Mouse (Mus musculus): Measurements from ENCODE around the gene Rbck1. TPM values are rescaled to one million over a fixed set of nuclear protein-coding genes. Genes with fewer than 3 reads are reported as not detected.

Rbck1 gene
- polyA plus RNA-seq (2012; rRNA removed), result 42.7 and 45.8 TPM in 2 replicates

DNA sequence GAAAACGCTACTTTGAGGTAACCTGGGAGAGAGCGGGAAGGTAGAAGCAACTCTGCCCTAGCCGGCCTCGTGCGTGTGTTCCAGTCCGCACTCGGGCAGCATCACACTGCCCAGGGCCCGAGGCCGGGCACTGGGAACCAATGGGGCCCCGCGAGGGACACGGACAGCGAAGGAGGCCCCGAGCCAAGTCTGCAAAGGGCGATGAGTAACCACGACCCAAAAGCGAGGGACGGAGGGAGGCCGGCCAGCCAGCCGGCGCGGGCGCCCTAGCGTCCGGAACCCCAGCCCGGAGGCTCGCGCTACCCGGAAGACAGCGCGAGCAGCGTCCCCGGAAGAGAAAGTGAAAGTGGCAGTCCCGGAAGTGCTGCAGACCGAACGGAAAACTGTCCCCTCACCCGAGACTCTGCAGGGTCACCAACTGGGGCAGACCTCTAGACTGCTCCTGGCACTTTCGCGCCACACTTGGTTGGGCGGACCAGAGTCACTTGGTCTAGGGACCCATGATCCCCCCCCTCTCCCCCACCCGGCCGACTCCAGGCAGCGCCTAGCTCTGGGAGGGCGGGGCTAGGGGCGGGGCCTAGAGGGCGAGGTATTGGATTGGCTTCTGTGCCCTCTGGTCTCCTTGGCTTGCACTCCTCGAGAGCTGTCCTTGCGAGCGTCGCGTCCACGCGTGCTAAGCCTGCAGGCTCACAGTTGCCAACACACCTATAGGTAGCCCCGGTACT is at the start of gene Rbck1:
Rbck1 (minus strand) TSS at position 553 of the 725 bp plus-strand sequence.

GRCm38 (mm10) chr2:152376345-152376741 is 43.9 kb upstream of the Rbck1 start, which contains the start of gene Nrsn2:
Nrsn2 (minus strand) TSS chr2:152376638.

GRCm38 (mm10) chr2:152343329-152344213 is 11.1 kb upstream of the Rbck1 start, which contains the start of gene Trib3:
Trib3 (minus strand) TSS chr2:152344032.

DNA sequence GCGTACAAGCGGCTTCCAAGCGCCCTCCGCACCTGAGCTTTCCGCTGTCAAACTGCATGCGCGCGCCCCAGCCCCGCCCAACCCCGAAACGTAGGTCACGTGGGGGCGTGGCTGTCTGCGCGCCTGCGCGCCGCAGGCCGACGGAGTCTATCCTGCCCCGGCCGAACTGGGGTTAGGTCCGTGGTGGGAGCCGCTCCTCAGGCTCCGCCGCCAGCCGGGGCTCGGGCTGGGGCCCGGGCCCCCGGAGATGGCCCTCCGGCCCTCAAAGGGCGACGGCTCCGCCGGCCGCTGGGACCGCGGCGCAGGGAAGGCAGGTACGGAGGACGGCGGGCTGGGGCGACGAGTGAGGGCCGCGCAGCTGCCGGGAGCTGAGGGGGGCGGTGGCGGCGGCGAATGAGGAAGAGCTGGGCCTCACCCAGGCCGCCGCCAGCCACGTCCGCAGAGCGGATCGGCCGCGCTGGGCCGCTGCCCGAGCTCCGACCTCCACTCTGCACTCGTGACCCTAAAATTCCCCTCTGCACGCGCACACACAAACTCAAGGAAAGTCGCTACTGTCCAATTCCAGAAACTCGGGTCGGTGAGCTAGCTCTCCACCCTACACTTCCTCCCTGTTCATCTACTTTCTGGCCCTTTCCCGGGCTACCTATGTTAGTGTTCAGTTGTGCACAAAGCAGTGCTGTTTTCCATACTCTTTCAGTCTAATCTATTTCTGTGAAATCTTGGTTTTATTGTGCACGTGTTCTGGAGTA is 38.6 kb downstream of the Rbck1 start, which contains the start of gene Tbc1d20:
Tbc1d20 (plus strand) TSS at position 102 of the 749 bp plus-strand sequence.

Other genes starting within 250 kb of the Rbck1 start
- gene Srxn1, start 227.1 kb downstream of the Rbck1 start, polyA plus RNA-seq (2012; rRNA removed), result 9.6 and 14.0 TPM in 2 replicates
- gene Tcf15, start 189.1 kb downstream of the Rbck1 start, polyA plus RNA-seq (2012; rRNA removed), result 0.10 and 0.24 TPM in 2 replicates
- gene Csnk2a1, start 105.8 kb downstream of the Rbck1 start, polyA plus RNA-seq (2012; rRNA removed), result 22.7 and 27.5 TPM in 2 replicates
- 9.2 and 9.9 TPM in 2 replicates for gene Tbc1d20, start 38.8 kb downstream of the Rbck1 start, polyA plus RNA-seq (2012; rRNA removed)
- gene Trib3, start 11.4 kb upstream of the Rbck1 start, polyA plus RNA-seq (2012; rRNA removed), result 0.77 and 1.8 TPM in 2 replicates
- not detected in 2 replicates for gene Nrsn2, start 44.0 kb upstream of the Rbck1 start, polyA plus RNA-seq (2012; rRNA removed)
- gene Sox12, start 65.4 kb upstream of the Rbck1 start, polyA plus RNA-seq (2012; rRNA removed), result 4.1 and 4.3 TPM in 2 replicates
- gene Zcchc3, start 82.4 kb upstream of the Rbck1 start, polyA plus RNA-seq (2012; rRNA removed), result 8.2 and 10.2 TPM in 2 replicates
- 0.20 and 0.24 TPM in 2 replicates for gene 6820408C15Rik, start 82.9 kb upstream of the Rbck1 start, polyA plus RNA-seq (2012; rRNA removed)
- not detected in 2 replicates for gene Defb23, start 132.0 kb upstream of the Rbck1 start, polyA plus RNA-seq (2012; rRNA removed)
- gene Defb20, start 144.4 kb upstream of the Rbck1 start, polyA plus RNA-seq (2012; rRNA removed), result not detected in 2 replicates
- not detected in 2 replicates for gene Defb22, start 157.5 kb upstream of the Rbck1 start, polyA plus RNA-seq (2012; rRNA removed)
- not detected in 2 replicates for gene Defb26, start 179.0 kb upstream of the Rbck1 start, polyA plus RNA-seq (2012; rRNA removed)
- gene Defb28, start 185.6 kb upstream of the Rbck1 start, polyA plus RNA-seq (2012; rRNA removed), result not detected in 2 replicates
- not detected in 2 replicates for gene Defb29, start 207.4 kb upstream of the Rbck1 start, polyA plus RNA-seq (2012; rRNA removed)
- not detected in 2 replicates for gene Gm17416, start 236.7 kb upstream of the Rbck1 start, polyA plus RNA-seq (2012; rRNA removed)
- not detected in 2 replicates for gene Defb21, start 240.1 kb upstream of the Rbck1 start, polyA plus RNA-seq (2012; rRNA removed)
- gene Defb19, start 247.7 kb upstream of the Rbck1 start, polyA plus RNA-seq (2012; rRNA removed), result not detected in 2 replicates